Mouse (Mus musculus) monocyte, adult 5-6 weeks (primary cell): Measurements from ENCODE around the gene Tle6. TPM values are rescaled to one million over a fixed set of nuclear protein-coding genes. Genes with fewer than 3 reads are reported as not detected.

Source experiments
- ATAC-seq: fragments of 153-309, 156-312 bp; replicated peaks from 2 replicates; pipeline ENCODE4 v1.8.0; 2017; ENCODE audit warnings: mild to moderate bottlenecking; ENCODE audit not compliant: low TSS enrichment, insufficient number of reproducible peaks, severe bottlenecking, poor library complexity, low FRiP score
- total RNA-seq: library from RNA; stranded (forward); fragments of 200-1000, 200-491, 200-594 nt; gene quantifications from 3 replicates; pipeline ENCODE4 v1.2.3, GENCODE M21; 2017

Tle6 gene
- total RNA-seq, 1 experiment from 2014 or later, result not detected

GRCm38 (mm10) chr10:81570238-81570800 is 30.6 kb downstream of the Tle6 start:
- no peak for ATAC-seq

- ATAC-seq, result no peak
These were observed 31.2 kb downstream of the Tle6 start for GRCm38 (mm10) chr10:81569507-81570237.

DNA sequence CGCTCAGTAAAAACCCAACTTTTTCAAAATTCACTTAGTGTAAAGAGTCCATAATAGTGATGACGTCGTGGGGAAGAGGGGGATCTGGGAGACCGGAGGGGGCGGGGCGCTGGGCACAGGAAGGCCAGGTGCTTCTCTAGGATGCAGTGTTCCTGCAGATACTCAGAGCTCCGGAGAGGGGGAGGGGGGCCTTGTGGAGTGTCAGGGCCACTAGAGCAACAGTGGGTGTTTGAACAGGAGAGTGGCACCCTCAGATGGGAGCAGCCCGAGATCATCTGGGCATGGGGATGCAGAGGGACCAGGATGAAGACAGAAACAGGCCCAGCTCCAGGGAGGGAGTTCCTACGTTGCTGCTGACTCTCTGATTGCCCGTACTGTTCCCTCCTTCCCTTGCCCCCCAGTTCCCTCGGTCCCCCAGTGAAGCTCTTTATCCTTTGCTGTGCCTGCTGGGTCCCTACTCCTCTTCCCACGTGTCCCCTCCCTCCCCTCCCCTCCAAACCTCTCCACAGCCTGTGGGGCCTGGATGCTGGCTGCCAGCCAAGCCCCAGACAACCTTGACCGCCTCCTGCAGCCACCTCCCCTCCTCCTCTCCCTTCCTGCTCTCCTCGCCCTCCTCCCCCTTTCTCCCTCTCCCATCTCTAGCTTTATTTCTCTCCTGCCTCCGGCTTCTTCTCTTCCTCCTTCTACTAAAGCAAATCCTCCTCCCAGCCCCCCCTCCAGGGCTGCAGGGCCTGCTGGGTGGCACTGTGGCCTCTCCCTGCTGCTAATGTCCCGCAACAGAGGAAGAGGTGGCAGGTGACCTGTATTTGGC is 32.3 kb downstream of the Tle6 start:
- no peak for ATAC-seq

GRCm38 (mm10) chr10:81565257-81566228 is 35.3 kb downstream of the Tle6 start:
- ATAC-seq, result no peak

DNA sequence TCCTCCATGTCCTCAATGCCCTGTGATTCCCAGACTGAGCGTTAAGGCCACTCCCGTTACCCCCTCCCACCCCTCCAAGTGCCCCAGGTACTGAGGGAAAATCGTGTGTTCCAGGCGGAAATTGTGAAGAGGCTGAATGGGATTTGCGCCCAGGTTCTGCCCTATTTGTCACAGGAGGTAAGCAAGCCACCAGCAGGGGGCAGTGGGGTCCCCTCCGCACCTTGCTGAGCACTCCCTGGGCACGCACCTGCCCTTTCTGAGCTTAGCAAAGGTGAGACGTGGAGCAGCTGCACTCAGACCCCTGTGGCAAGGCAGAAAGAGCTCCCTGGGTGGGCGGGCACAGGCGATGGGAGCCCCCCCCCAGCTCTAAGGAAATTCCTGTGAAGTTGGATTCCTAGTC is 36.1 kb downstream of the Tle6 start:
- ATAC-seq, result no peak

GRCm38 (mm10) chr10:81564216-81564615 is 36.7 kb downstream of the Tle6 start:
- no peak for ATAC-seq

GRCm38 (mm10) chr10:81563481-81563880 is 37.4 kb downstream of the Tle6 start:
- ATAC-seq, result no peak

DNA sequence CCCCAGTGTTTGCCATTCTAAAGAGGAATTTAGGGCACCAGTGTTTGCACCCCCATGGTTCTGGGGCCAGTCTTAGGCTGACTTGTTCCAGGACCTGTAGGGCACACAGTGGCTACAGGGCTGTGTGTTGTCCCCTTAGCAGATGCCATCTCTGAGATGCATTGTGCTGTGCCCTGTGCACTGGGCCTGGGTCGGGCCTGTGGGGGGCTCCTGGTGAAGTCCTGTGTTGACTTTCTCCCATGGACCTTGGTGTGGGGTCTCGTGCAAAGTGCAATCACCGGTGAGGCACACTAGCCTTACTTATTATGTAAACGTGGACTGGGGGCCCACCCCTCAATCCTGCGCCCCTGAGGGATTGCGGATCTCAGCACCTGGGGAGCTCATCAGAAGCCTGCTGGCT is 38.5 kb downstream of the Tle6 start:
- no peak for ATAC-seq

DNA sequence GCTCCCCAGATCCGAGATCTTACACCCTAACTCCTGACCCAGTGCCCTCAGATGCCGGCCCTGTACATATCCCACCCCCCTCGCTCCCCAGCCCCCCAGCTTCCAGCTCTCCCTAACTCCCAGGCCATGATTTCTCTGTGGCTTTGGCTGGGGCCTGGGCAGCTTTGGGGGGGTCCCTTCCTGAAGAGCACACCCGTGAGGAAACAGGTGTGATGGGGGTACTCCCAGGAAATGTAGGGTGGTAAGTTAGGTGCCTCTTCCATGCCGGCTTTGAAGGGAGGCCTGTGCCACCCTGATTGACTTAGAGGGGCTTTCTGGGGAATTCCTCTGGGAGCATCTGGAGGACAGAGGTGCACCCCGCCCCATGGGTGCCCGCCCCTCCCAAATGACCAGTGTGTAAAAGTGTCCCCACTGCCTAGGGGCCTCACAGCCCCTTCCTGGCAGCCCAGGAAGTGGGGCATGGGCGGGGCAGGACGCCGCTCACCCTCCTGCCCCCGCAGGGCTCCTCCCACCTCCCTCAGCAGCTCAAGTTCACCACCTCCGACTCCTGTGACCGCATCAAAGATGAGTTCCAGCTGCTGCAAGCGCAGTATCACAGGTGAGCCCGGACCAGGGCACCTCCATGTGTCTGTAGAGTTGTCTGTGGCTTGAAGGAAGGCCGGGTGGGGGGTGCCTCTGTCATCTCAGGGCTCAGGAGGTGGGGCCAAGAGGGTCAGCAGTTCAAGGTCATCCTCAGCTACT is 40.0 kb downstream of the Tle6 start:
- peak; percentile 24; the same call in 1 of the 2 replicates for ATAC-seq

GRCm38 (mm10) chr10:81559627-81560539 is 41.0 kb downstream of the Tle6 start:
- ATAC-seq, result no peak; the same call in 1 of the 2 replicates

DNA sequence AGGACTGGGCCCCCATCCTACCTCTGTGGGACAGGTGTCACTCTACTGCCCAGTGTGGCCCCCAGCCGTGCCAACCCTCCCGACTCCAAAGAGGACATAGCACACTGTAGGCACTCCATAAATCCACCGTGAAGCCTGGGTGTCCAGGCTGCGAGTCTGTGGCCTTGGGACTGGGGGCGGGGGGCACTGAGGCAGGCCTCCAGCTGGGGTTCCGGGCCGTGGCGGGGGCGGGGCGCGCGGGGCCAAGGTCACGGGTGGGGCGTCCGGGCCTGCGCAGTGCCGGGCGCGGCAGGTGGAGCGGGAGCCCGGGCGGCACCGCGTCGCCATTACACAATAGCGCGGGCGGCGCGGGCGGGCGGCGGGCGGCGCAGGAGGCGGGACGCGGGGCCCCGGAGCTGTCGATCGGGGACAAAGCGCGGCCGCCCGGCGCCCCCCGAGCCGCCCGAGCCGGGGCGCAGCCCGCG is 41.7 kb downstream of the Tle6 start, which contains the start of gene Aes:
TSS of gene Aes (plus strand) at position 326 of the 464 bp plus-strand sequence.
- ATAC-seq, result no peak

DNA sequence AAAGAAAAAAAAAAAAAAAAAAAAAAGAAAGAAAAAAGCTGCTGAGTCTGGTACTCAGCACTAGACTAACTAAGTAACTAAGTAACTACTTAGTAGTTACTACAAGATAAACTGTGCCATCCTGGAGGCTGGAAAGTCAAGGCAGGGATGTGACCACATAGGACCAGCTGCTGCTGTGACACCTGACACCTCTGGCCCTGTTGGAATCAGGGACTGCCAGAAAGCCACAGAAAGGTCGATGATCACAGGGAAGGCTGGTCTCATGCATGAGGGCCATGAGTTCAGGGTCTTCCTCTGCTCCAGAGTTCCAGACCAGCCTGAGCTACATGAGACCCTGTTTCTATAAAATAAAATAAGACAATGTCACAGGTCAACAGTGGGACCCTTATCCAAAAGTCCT is 43.4 kb downstream of the Tle6 start:
- ATAC-seq, result no peak

- no peak for ATAC-seq
These were observed 44.6 kb downstream of the Tle6 start for GRCm38 (mm10) chr10:81556282-81556681.

DNA sequence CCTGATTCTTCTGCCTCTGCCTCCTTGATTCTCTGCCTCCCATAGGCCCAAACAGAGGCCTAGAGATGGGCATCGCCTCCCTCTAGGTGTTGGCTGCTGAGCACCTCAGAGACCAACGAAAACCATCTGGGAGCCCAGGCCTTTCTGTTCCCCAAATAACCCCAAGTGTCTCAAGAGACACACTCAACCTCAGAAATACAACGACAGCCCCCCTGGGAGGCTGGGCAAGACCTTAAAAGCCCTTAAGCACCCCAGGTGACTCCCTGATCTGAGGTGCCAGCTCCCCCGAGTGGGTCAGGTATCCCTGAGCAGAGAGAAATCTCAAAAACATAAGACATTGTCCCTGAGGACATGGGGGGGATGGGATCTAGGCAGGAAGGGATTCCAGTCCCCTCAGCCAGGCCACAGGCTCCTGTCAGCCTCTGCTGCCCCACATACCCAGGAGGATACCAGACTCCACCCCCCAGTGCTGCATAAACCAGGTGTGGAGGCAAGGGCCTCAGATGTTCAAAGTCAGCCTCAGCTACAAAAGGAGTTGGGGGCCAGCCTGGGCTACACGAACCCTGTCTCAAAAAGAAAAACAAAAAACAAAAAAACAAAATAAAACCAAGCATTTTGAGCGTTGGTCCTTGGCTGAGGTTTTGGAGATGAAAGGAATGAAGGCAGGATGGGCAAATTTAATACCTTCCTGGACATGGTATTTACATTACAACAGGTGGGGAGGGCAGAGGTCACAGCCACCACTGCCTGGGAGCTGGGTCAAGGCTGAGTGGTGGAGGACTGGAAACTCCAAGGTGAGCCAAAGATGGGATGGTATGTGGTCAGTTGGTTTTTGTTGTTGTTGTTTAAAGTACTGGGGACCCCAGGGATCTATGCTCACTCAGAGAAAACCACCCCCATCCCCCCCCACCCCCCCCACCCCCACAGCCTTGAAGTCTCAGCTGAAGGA is 46.8 kb downstream of the Tle6 start:
- ATAC-seq, result no peak

DNA sequence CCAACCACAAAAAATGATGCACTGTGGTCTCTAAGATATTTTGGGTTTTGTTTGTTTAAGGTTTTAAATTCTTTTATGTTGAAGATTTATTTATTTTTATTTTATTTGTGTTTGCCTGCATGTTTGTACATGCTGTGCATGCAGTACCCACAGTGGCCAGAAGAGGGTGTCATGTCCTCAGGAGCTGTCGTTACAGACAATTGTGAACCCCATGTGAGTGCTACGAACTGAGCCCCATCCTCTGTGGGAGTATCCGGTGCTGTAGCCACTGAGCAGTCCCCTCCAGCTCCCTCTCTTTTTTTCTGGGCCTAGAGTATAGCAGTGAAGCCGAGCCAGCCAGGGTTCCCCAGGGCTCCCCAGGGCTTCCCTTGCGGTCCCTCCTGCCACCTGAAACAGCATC is 47.6 kb downstream of the Tle6 start:
- no peak for ATAC-seq

DNA sequence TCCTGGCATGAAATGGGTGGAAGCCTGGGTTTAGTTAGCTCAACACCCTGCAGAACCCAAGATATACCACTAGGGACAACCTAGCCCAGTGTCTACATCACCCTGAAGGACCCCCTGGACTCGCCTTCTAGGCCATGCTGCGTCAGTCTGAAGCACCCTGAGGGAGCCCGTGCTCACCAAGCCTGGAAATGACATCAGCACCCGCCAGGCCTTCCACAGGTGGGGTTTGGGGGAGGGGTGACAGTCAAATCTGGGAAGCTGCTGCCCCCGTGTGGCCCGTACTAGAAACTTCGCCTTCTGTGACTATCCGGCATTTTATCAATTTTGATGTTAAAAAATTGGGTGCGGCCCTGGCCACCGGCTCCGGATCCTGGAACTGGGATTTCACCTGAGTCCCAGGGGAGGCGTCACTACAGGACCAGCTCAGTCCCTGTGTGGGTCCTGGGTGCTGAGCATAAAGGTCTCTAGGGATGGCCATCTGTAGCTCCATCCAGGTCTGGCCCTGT is 49.2 kb downstream of the Tle6 start:
- ATAC-seq, result peak; percentile 55
